Mouse (Mus musculus) midbrain, embryonic 16.5 days (tissue): ENCODE measurements around the gene Tab2. TPM values are rescaled to one million over a fixed set of nuclear protein-coding genes. Genes with fewer than 3 reads are reported as not detected.
"Not testable (repeated sequence)": the region's sequence is repeated elsewhere in the genome, so short reads cannot be mapped to it uniquely, and the experiment has no call there.

ENCODE experiments used
- ATAC-seq: fragments of 200-750 bp; cut with Nextera tagmentation; 2 replicates; pipeline ENCODE4 v1.8.0; 2017; ENCODE audit warnings: moderate TSS enrichment
- H3K27ac ChIP-seq: fragments of 300-500 bp; sonication (generic); 2 replicates; pipeline ENCODE4 v1.5.1; 2014; ENCODE audit warnings: mild to moderate bottlenecking, low read length, mixed read lengths
- H3K27me3 ChIP-seq: fragments of 300-500 bp; sonication (generic); 2 replicates; pipeline ENCODE4 v1.6.1; 2014; ENCODE audit warnings: low read depth, low read length, mixed read lengths; ENCODE audit not compliant: control insufficient read depth, insufficient read depth
- H3K36me3 ChIP-seq: fragments of 300-500 bp; sonication (generic); 2 replicates; pipeline ENCODE4 v1.6.1; 2014; ENCODE audit warnings: mild to moderate bottlenecking, low read length, moderate library complexity, mixed read lengths; ENCODE audit not compliant: control insufficient read depth, insufficient read depth
- H3K4me1 ChIP-seq: fragments of 300-500 bp; sonication (generic); 2 replicates; pipeline ENCODE4 v1.6.1; 2014; ENCODE audit warnings: mild to moderate bottlenecking, low read length, mixed read lengths; ENCODE audit not compliant: control insufficient read depth, insufficient read depth
- H3K4me2 ChIP-seq: fragments of 300-500 bp; sonication (generic); 2 replicates; pipeline ENCODE4 v1.6.1; 2014; ENCODE audit warnings: mild to moderate bottlenecking, low read length, mixed read lengths
- H3K4me3 ChIP-seq: fragments of 300-500 bp; sonication (generic); 2 replicates; pipeline ENCODE4 v1.5.1; 2014; ENCODE audit warnings: low read depth, mild to moderate bottlenecking, low read length, moderate library complexity, mixed read lengths
- H3K9ac ChIP-seq: fragments of 300-500 bp; sonication (generic); 2 replicates; pipeline ENCODE4 v1.6.1; 2014; ENCODE audit warnings: low read depth, low read length, mixed read lengths
- H3K9me3 ChIP-seq: fragments of 300-500 bp; sonication (generic); replicated peaks from 2 replicates; pipeline ENCODE4 v1.6.1; 2014; ENCODE audit warnings: mild to moderate bottlenecking, low read length, mixed read lengths; ENCODE audit not compliant: control insufficient read depth, poor library complexity, severe bottlenecking
- WGBS: fragments of 180-500 bp; shearing (Covaris S2); extraction: QIAGEN DNeasy Blood & Tissue Kit; methylation state at CpG from one replicate; pipeline ENCODE4 v1.1.7; 2014; 5-methylcytosine and 5-hydroxymethylcytosine counted together
- polyA plus RNA-seq: library from polyadenylated mRNA; unstranded; fragments of >200 nt; fragmentation: Nextera tagmentation; extraction: Ambion mirVana; gene quantifications from 2 replicates; pipeline ENCODE4 v1.2.1, GENCODE M21; 2015

Gene Tab2
- polyA plus RNA-seq, 1 experiment from 2014 or later, result 11.6 TPM

GRCm38 (mm10) chr10:7907151-7907550, 48.9 kb downstream of the Tab2 start:
- WGBS, result 85% methylated on average over 12 of the region's 12 CpGs
- no peaks in the 10 kb centered on the region for H3K27me3 ChIP-seq
- H3K4me2 ChIP-seq, result no peak overlapping the region
- no peaks in the 10 kb centered on the region for H3K9me3 ChIP-seq
- no peak overlapping the region for H3K9ac ChIP-seq
- no peak overlapping the region for H3K27ac ChIP-seq
- no peak overlapping the region for H3K4me3 ChIP-seq
- no peak for ATAC-seq
- H3K36me3 ChIP-seq, result peaks cover 18% of the 10 kb centered on the region
- H3K4me1 ChIP-seq, result no peaks in the 10 kb centered on the region

- peaks cover 25% of the 10 kb centered on the region for H3K36me3 ChIP-seq
- WGBS, result 96% methylated on average over 5 of the region's 5 CpGs
- no peak overlapping the region for H3K4me3 ChIP-seq
- H3K9ac ChIP-seq, result no peak overlapping the region
- H3K27me3 ChIP-seq, result no peaks in the 10 kb centered on the region
- no peak overlapping the region for H3K4me2 ChIP-seq
- no peaks in the 10 kb centered on the region for H3K9me3 ChIP-seq
- H3K27ac ChIP-seq, result no peak overlapping the region
- no peaks in the 10 kb centered on the region for H3K4me1 ChIP-seq
- ATAC-seq, result no peak
These were observed 51.9 kb downstream of the Tab2 start for GRCm38 (mm10) chr10:7904157-7904556.

GRCm38 (mm10) chr10:7900719-7901627, 55.1 kb downstream of the Tab2 start:
- H3K27ac ChIP-seq, result no peak overlapping the region
- no peak for ATAC-seq

GRCm38 (mm10) chr10:7888256-7888868, 67.7 kb downstream of the Tab2 start:
- Histone ChIP-seq H3K9me3 (no peaks in the 10 kb centered on the region), H3K36me3 (no peaks in the 10 kb centered on the region), H3K27me3 (no peaks in the 10 kb centered on the region), H3K27ac (no peak overlapping the region), H3K4me2 (no peak overlapping the region), H3K4me1 (no peaks in the 10 kb centered on the region; the same call in 1 of the 2 replicates), H3K4me3 (no peak overlapping the region), H3K9ac (no peak overlapping the region)
- ATAC-seq, result no peak
- WGBS, result 86% methylated on average over 11 of the region's 11 CpGs

More at GRCm38 (mm10) chr10:7900719-7901627, 55.1 kb downstream of the Tab2 start:
- Histone ChIP-seq H3K4me1 (no peaks in the 10 kb centered on the region), H3K9me3 (no peaks in the 10 kb centered on the region), H3K4me2 (no peak overlapping the region), H3K9ac (no peak overlapping the region), H3K36me3 (peaks cover 19% of the 10 kb centered on the region), H3K27me3 (no peaks in the 10 kb centered on the region), H3K4me3 (no peak overlapping the region)
- WGBS, result 91% methylated on average over 14 of the region's 14 CpGs

- H3K4me1 ChIP-seq, result no peaks in the 10 kb centered on the region; the same call in 1 of the 2 replicates
- H3K27me3 ChIP-seq, result no peaks in the 10 kb centered on the region
- H3K4me3 ChIP-seq, result no peak overlapping the region
- H3K36me3 ChIP-seq, result no peaks in the 10 kb centered on the region
- H3K9ac ChIP-seq, result no peak overlapping the region
- no peak overlapping the region for H3K4me2 ChIP-seq
- H3K27ac ChIP-seq, result no peak overlapping the region
- H3K9me3 ChIP-seq, result no peaks in the 10 kb centered on the region
- peak; percentile 90 for ATAC-seq
- 6% methylated on average over 5 of the region's 5 CpGs for WGBS
These were observed 72.5 kb downstream of the Tab2 start for GRCm38 (mm10) chr10:7883524-7883923.

GRCm38 (mm10) chr10:7881971-7882370, 74.1 kb downstream of the Tab2 start:
- 85% methylated on average over 3 of the region's 3 CpGs for WGBS
- Histone ChIP-seq H3K4me3 (no peak overlapping the region), H3K27ac (no peak overlapping the region), H3K9ac (no peak overlapping the region), H3K4me1 (no peaks in the 10 kb centered on the region; the same call in 1 of the 2 replicates), H3K27me3 (no peaks in the 10 kb centered on the region), H3K36me3 (no peaks in the 10 kb centered on the region), H3K4me2 (no peak overlapping the region), H3K9me3 (no peaks in the 10 kb centered on the region)
- ATAC-seq, result no peak

- not testable (repeated sequence) for H3K27me3 ChIP-seq, H3K4me3 ChIP-seq, H3K27ac ChIP-seq, H3K9me3 ChIP-seq, ATAC-seq, H3K4me2 ChIP-seq, H3K36me3 ChIP-seq, H3K4me1 ChIP-seq, H3K9ac ChIP-seq
- 95% methylated on average over 3 of the region's 3 CpGs for WGBS
These were observed 75.7 kb downstream of the Tab2 start for GRCm38 (mm10) chr10:7880283-7880682.

GRCm38 (mm10) chr10:7874194-7874593, 81.8 kb downstream of the Tab2 start:
- no peaks in the 10 kb centered on the region for H3K4me1 ChIP-seq
- no peak for ATAC-seq
- H3K4me3 ChIP-seq, result no peak overlapping the region
- WGBS, result 85% methylated on average over 7 of the region's 7 CpGs
- H3K9me3 ChIP-seq, result no peaks in the 10 kb centered on the region
- no peaks in the 10 kb centered on the region for H3K36me3 ChIP-seq
- H3K4me2 ChIP-seq, result no peak overlapping the region
- H3K9ac ChIP-seq, result no peak overlapping the region
- no peaks in the 10 kb centered on the region for H3K27me3 ChIP-seq
- no peak overlapping the region for H3K27ac ChIP-seq
